Mouse (Mus musculus): ENCODE data around the gene Uqcc3.
A peak's percentile ranks its signal among the peaks of the same experiment; 100 is the strongest.
"Not testable (repeated sequence)": the region's sequence is repeated elsewhere in the genome, so short reads cannot be mapped to it uniquely, and the experiment has no call there.

Gene Uqcc3

DNA sequence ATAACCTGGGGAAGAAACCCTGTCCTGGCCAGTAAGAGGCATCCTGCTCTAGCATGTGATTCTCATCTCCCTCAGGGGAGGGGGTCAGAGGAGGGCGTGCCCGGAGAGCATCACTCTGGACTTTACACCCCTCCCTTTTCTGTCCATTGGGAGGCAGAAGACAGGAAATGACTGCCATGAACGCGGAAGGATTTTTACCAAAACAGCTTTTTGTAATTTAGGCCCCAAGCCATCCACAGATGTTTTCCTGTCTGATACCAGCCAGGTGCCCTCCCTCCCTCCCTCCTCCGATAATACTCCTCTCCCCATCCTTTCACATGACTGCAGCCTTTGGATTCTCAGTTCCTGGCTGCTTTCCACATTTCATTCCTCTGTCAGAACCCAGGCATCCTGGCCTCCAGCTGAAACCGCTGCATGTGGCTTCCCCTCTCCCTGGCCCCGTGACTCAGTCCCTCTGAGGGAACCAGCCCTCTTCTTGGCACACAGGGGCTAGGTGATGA, 30.3 kb downstream of the Uqcc3 start, which contains the start of gene Lrrn4cl:
Gene Lrrn4cl, plus strand, starts transcription at position 367 of the 500 bp plus-strand sequence.
- no peak for DNase-seq (ENCODE audit: extremely low read depth, low read depth)

DNA sequence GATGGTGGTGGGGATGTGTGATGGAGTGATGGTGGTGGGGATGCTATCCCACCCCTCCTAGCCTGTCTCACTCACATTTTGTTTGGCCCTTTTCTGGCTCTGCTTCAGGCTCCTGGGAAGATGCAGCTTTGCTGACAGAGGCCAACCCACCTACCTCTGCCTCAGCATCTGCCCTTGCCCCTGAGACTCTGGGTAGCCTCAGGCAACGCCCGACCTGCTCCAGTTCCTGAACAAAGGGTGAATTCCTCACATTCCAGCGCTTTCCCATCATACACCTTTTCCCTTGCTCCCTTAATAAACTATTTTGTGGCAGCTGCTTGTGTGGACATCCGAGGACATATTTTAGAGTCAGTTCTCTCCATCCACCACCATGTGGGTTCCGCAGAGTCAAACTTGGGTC, 32.4 kb downstream of the Uqcc3 start:
- no peak for DNase-seq (ENCODE audit: extremely low read depth, low read depth)

DNA sequence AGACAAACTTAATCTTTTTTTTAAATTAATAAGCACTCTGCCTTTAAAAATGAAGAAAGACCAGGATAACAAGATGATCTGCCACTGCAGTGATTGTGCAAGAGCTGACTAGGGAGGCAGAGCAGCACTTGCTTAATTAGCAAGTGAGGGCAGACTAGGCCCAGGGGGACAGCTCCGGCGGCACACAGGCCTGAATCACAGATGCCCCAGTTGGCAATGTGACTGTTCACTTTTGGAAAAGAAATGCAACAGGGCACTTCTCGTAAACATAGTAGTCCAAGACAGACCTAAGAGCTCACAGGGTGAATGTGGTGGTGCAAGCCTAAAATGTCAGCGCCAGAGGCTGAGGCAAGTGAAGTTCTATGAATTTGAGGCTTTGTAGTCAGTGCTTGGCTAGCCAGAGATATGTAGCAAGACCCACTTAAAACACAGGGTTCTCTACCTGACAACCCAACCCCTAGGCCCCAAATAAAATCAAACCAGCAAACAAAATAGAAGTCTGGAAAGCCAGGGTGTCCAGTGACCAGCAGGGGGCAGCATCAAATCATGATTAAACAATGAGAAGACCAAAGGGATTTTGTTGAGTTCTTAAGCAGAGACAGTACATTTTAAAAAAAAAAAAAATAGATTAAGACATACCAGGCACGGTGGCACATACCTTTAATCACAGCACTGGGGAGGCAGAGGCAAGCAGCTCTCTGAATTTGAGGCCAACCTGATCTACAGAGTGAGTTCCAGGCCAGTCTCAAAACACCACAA, 36.2 kb downstream of the Uqcc3 start:
- no peak for DNase-seq (ENCODE audit: extremely low read depth, low read depth)

DNA sequence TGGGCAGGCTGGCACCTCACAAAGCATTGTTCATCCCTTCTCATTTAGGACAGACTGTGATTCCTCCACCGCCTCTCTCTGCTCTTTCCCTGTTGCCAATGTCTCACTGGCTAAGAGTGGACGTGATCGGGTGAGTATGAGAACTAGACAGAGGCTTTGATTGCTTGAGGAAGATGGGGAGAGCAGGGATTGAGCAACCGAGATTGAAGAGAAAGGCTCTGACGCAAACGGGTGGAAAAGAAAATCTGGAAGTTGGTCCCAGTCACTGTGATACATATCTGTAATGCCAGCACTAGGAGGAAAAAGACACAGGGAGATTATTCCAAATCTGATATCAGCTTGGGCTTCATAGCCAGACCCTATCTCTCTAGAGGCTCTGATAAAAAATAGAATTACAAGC, 37.8 kb downstream of the Uqcc3 start:
- DNase-seq (ENCODE audit: extremely low read depth, low read depth) = no peak

DNA sequence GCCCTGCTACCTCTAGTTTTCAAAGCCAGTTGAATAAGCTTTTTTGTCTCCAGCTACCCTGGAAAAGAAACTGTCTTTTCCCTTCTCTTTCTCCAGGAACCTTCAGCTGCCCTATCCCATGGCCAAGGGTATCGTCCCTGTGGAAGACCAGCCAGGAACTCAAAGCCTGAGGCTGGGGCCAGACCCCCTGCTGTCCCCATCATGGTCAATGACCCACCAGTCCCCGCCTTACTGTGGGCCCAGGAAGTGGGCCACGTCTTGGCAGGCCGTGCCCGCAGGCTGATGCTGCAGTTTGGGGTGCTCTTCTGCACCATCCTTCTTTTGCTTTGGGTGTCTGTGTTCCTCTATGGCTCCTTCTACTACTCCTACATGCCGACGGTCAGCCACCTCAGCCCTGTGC, 39.7 kb downstream of the Uqcc3 start:
- no peak for DNase-seq (ENCODE audit: extremely low read depth, low read depth)

DNA sequence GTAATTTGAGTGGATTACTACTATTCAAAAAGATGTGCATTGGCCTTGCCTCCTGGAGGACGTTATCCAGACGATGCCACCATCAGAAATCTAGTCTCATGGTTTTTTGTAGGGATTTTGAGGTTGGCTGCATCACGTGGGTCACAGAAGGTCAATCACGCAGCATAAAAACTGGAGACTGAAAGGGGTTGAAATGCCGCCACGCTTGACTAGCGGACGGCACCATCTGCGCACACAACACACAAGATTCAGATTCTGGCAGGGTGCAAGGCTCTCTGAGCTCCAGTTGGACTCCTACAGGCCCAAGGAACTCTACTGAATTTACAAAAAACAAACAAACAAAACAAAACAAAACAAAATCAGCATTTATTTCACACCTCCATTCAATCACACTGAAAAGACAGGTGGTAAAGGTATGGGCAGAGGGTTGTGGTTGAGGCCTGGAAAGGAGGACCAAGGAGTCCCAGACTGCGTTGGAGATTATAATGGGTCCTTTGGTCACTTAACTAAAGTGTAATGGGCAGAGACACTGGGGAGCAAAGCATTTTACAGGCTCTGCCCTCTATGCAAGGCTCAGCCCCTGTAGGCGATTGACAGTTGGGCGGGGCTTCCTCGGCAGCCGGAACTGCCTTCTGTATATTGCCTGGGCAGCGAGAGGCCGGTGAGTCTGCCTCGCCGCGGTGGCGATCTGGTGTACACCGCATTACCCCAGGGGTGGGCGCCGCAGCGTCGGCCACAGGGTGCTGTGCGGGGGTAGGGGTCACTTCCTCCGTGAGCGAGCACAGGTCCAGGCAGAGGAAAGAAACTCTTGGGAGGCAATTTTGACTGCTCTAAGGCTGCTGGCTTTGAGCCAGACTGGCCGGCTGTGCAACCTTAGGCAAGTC, 40.6 kb downstream of the Uqcc3 start:
- DNase-seq (ENCODE audit: extremely low read depth, low read depth) = no peak

DNA sequence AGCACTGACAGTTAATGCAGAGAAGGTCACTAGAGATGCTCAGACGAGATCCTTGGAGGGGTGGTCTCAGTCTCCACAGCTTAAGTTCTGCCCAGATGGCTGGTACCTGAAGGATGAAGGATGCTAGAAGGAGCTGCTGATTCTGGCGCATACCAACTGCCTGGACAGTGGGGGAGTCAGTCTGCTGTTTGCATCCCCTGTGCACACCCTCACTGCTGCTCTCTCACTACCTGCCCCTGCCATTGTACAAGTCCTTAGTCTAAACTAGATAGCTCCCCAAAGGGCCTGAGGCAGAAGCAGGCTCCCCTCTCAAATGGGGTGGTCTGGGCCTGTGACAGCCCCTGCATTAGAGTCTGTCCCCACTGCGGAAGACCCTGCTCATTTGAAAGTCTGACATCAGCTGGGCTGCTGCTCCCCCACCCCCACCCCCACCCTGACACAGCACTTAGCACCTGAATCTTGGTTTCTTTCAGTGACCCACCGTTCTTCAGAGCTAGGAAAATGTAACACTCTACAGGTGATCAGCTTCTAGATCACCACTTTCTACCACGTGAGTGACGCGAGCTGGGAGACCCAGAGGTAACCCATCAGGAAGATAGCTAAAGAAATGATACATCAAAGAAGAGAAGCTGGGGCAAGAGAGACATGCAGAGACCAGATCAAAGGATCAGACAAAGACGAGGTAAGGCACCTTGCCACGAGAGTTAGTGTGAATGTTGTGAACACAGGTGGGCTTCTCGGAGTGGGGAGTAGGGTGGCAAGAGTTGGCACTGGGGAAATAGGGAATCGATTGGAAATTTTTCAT, 41.4 kb downstream of the Uqcc3 start, which contains the start of gene Gng3:
Gene Gng3, minus strand, starts transcription at position 92 of the 805 bp plus-strand sequence.
- DNase-seq (ENCODE audit: extremely low read depth, low read depth) = no peak

DNA sequence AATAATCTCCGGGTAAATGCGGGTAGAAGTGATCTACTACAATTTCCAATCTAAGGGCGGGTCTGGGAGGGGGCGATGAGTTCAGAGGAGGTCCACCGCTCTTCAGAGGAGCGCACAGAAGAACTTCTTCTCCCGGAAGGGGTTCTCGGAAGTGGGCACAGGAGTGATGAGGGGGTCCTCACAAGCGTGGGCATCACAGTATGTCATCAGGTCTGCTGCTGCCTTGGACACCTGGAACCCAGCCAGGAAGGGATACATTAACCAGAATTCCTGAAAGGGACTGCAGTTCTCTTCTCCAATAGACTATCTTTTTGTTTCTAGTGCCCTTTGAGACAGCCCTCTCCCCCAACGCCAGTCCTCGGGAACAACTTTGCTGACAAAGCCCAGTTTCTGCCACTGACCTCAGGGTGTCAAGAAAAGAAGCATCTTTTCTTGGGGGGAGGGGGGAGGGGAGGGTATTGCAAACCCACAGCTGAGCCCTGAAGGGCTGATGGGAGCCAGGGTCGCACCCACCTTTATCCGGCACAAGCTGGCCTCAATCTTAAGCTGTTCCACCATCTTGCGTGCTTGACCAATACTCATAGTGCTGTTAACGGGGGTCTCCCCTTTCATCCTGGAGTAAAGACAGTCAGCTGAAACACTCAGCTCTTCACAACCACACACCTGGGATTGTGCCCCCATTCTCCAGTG, 42.5 kb downstream of the Uqcc3 start:
- no peak for DNase-seq (ENCODE audit: extremely low read depth, low read depth)

DNA sequence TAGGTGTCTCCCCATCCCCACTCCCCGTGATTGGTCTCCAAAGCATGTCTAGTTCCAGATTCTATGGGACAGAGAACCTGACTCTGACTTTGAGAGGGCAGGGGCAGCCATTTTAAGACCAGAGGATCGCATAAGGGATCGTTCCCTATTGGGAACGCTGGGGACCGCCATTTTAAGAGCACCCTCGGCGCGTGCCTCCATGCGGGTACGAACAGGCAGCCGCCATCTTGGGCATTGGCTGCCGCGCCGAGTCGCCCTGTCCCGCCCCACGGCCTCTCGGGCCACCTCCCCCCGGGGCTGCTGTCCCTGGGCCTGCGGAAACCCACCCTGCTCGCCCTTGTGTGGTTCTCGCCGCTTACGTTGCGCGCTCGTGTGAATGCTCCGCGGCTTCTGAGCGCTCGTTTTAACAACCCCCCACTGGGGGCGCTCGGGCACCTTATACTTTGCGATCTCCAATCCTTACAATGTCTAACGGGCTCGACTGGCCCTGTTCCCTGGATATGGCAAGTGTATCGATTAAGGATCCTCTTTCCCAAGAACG, 43.4 kb downstream of the Uqcc3 start, which contains the start of gene Bscl2:
Gene Bscl2, plus strand, starts transcription at position 217 of the 541 bp plus-strand sequence.
- peak; percentile 55 for DNase-seq (ENCODE audit: extremely low read depth, low read depth)

DNA sequence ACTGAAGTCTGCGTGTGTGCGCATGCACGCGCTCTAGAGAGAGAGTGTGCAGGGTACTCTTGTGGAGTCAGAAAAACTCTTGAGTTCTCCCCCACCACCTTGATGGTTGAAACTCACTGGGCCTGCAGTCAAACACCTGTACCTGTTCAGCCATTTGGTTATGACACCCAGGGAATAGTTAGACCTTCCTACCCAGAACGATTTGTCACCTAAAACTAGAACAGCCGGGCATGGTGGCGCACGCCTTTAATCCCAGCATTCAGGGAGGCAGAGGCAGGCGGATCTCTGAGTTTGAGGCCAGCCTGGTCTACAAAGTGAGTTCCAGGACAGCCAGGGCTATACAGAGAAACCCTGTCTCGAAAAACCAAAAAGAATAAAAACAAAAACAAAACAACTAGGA, 44.4 kb downstream of the Uqcc3 start:
- DNase-seq (ENCODE audit: extremely low read depth, low read depth) = not testable (repeated sequence)

DNA sequence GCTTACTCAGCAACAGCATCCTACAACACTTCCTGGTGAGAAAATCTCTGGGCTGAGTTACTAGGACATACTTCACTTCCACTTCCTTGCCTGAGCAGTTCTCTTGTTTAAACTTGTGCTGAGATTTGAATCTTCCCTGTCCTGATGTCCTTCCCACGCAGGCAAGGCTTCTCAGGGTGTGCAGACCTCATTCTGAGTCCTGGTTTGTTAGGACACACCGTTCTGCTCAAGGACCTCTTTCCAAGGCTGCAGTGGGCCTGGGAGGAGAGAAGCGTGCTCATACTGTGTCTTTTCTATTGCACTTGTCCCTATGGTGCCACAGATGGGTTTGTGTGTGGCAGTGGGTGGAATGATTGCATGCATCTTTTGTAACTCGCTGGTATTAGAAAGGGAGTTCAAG, 47.8 kb downstream of the Uqcc3 start:
- no peak for DNase-seq (ENCODE audit: extremely low read depth, low read depth)

DNA sequence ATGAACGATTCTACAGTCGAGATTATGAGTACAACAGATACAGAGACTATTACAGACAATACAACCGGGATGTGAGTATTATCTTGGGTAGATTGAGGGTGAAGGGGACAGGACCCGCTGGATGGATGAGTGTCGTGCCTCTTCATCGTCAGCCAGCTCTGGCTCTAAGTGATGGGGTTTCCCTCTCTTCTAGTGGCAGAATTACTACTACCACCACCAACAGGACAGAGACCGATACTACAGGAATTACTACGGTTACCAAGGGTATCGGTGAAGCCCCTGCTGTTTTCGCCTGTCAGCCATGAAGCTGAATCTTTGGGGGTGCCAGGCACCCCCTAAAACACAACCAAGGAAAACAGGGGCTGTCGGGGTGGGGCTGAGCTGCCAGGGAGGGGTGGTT, 49.5 kb downstream of the Uqcc3 start:
- no peak for DNase-seq (ENCODE audit: extremely low read depth, low read depth)

DNA sequence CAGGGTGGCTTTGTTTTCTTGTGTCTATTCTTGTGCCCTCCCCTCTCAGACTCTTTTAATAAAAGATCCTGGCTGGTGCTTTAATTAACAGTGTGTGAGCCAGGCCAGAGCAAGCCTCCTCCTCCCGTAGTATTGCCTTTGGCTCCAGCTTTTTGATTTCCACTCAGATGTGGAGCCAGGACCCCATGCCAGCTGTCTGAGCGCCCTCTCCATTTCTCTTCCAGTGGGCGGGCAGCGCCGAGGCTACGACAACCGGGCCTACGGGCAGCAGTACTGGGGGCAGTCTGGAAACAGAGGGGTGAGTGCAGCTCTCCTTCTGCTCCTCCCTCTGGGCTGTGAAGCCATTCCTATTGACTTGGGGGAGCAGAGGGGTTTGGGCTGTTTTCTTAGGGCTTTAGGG, 50.1 kb downstream of the Uqcc3 start:
- no peak for DNase-seq (ENCODE audit: extremely low read depth, low read depth)

Measured in MEL-GATA-1-ER (cell line).